Mouse (Mus musculus): ENCODE measurements around the gene Dapk1.

Dapk1 gene

GRCm38 (mm10) chr13:60618287-60618686 lies 16.5 kb downstream of the Dapk1 start:
- DNase-seq = no peak

DNA sequence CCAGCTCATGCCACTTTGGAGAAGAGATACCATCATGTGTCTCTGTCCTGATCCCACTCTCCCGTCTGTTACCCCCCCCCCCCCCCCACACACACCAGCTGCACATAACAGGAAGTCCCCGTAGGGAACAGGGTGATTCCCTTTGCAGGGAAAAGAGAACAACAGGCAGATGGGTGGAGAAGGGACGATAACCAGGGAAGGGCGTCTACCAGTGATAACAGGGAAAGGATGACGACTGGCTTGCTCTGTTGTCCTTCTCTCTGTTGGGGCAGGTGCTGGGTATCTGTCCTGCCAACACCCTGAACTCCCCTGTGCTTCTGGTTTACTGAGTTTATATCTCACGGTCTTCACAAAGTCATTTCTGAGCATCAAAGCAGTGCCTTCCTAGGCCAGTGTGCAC lies 18.0 kb downstream of the Dapk1 start:
- no peak for DNase-seq

GRCm38 (mm10) chr13:60621411-60621965 lies 19.7 kb downstream of the Dapk1 start:
- no peak for DNase-seq

DNA sequence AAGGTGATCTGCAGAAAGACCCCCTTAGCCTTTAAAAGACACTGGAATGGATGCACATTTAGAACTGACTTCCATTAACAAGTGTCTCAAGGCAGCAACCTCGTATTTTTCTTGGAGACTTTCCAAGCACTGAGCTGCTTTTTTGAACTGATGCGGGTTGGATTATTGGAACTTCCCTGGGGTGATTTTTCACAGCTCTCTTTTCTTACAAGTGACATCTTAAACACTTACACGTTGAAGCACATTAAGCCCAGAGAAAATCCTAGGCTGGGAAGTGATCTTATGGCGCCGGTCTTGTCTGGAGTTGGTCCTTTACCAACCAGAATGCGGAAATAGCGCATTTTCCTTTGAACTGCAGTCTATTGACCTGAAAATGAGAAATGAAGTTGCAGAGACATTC lies 23.8 kb downstream of the Dapk1 start:
- DNase-seq = no peak

- DNase-seq = no peak
These were observed 26.3 kb downstream of the Dapk1 start for GRCm38 (mm10) chr13:60627843-60628656.

DNA sequence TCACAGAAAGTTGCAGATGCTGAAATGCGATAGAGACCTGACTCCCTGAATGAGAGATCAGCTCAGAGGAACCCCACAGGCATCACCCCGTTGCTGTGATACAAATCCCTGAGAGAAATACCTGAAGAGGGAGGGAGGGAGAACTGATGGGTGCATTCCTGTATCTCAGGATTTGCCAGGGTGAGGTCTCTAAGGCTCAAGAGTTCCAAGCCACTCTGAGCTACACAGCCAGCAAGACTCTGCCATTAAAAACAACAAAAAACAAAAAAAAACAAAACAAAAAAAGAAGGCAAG lies 26.9 kb downstream of the Dapk1 start:
- no peak for DNase-seq

DNA sequence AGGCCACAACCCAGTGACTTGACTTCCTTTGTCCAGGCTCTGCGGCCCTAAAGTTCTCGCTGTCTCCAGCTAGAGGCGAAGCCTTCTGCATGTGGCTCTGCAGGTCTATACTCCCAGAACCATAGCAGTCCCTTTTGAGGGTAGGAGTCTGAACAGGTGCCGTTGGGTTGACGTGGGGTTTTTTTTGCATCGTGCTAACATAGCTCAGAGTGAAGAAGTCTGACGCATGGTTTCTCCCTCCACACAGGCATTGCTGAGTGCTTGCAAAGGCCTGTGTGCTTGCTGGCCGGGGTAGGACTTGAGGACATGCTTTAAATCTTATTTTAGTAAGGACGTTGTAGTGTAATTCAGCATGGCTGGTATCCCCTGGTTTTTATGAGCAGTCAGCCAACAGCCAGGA lies 27.7 kb downstream of the Dapk1 start:
- DNase-seq = no peak

DNA sequence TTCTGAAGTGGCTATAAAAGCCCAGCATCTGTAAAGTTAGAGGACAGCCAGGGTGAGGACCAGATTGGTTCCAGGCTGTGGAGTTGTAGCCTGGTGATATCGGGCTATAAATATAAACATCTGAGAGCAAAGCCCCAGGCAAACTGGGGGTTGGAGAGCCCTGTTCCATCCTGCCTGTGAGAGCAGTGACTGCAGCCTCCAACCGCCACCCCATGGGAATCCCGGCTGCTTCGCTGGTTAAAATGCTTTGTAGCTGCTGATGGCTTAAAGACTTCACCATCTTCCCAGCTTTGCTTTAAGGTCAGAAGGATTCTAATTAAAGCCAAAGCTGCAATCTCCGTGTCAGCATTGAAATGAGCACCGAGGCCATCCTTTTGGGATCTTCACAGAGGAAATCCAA lies 32.2 kb downstream of the Dapk1 start:
- no peak for DNase-seq

DNA sequence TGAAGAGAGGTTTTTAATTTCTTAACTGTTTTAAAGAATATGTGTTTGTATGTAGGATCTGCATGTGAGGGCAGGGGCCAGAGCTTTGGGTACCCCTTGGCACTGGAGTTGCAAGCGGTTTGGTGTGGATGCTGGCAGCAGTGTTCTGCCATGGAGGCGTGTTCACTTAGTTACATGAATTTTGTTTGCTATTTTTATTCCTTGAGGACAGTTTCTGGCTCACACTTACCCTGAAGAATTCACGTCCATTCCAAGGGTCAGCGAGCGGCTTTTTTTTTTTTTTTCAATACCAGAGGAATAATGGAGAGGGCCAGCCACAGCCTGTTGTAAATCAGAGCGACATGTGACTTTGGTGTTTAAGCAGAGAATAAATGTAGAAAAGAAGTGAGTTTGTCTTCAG lies 33.9 kb downstream of the Dapk1 start:
- peak in 1 of 2 experiments; percentile 36 for DNase-seq

- no peak for DNase-seq
These were observed 37.8 kb downstream of the Dapk1 start for GRCm38 (mm10) chr13:60639482-60640055.

DNA sequence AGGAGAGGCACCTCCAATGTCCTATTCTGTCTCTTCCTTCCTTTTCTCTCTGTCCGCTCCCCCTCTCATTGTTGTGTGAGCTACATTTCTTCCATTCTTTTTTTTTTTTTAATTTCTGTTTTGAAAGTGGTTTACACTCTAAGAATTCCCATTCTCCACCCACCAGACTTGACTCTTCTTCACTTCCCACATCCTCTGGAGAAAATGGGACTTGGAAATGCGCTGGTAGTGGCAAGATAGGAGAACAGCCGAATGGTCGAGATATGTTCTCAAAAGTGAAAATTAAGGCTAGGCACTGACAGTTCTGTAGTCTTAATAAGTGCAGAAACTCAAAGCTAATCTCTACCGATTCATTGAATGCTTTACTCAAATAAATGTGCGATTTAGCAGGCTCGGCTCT lies 38.7 kb downstream of the Dapk1 start:
- no peak for DNase-seq

GRCm38 (mm10) chr13:60644457-60644889 lies 42.7 kb downstream of the Dapk1 start:
- no peak for DNase-seq

DNA sequence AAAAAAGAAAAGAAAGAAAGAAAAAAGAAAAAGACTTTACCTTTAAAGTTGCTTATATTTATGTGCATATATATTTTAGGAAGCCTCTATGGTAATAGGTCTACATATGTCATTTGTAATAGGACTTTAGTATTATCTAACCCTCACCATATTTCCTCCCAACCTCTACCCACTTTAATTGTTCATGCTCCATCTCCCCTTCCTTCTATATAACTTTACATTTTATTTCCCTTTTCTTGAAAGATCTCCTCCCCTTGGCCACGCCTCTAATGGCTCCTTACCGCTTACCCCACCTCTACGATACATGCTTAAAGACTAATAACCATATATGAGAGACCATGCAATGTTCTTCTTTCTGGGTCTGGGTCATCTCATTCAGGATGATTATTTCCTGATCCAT lies 45.0 kb downstream of the Dapk1 start:
- DNase-seq = no peak

GRCm38 (mm10) chr13:60648350-60648749 lies 46.6 kb downstream of the Dapk1 start:
- no peak for DNase-seq

DNA sequence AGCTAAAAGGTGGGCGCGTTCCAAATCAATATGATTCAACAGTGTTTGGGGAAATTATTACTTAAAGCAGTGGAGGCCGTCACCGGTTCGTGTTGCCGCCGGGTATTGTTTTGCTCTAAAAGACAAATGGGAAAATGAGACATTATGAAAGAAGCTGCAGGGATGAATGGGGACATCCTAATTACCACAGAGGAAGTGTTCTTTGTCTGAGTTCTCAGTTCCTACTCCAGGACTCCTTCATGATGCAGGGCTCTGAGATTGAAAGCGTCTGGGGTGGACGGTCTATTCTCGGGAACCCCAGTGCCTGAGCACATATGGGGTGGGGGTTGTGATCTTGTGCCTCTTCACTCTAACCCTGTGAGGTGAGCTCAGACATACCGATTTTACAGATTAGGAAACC lies 48.3 kb downstream of the Dapk1 start:
- DNase-seq = no peak

GRCm38 (mm10) chr13:60654017-60654565 lies 52.3 kb downstream of the Dapk1 start:
- DNase-seq = no peak

GRCm38 (mm10) chr13:60655246-60655645 lies 53.5 kb downstream of the Dapk1 start:
- DNase-seq = no peak

DNA sequence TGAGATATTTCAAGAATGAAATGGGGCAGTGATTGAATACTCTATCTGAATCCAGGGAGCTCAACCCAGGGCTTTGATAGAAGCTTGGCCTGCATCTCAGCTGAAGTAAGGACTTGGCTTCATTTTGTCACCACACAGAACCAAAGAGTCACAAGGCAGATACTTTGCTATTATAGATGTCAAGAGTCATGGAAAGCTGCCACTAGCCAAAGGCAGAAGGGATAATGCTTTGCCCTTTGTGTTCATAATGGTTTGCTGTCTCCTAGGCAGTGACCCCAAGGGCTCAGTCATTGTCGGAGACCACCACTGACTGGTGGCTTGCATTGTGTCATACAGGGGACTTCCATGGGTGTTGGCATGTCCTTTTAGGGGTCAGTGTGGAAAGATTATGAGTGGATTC lies 57.9 kb downstream of the Dapk1 start:
- DNase-seq = no peak

GRCm38 (mm10) chr13:60660056-60660455 lies 58.3 kb downstream of the Dapk1 start:
- DNase-seq = no peak

DNA sequence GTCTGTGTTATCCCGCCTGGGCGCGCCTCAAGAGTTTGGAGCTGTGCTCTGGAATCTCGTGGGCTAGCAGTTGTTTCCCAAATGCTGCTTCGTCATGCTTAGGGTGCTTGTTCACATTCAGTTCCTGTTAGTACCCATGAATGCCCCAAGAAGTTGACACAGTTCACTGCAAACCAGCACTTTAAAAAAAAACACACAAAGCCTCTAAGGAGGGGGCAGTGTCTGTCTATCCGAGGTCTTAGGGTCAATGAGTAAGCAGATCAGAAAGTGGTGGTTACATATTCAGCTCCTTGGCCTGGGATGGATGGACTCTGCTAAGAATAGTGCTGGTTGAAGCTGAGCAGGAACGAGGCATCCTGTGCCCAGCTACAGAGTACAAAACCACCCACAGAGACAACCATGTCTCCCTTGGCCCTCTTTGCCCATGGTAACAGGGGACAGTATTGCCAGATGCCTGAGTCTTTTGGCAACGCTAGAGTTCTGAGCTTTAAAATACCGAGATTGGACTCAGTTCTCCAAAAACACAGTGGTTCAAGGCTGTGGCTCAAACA lies 59.0 kb downstream of the Dapk1 start:
- peak in 1 of 2 experiments; percentile 47 for DNase-seq

DNA sequence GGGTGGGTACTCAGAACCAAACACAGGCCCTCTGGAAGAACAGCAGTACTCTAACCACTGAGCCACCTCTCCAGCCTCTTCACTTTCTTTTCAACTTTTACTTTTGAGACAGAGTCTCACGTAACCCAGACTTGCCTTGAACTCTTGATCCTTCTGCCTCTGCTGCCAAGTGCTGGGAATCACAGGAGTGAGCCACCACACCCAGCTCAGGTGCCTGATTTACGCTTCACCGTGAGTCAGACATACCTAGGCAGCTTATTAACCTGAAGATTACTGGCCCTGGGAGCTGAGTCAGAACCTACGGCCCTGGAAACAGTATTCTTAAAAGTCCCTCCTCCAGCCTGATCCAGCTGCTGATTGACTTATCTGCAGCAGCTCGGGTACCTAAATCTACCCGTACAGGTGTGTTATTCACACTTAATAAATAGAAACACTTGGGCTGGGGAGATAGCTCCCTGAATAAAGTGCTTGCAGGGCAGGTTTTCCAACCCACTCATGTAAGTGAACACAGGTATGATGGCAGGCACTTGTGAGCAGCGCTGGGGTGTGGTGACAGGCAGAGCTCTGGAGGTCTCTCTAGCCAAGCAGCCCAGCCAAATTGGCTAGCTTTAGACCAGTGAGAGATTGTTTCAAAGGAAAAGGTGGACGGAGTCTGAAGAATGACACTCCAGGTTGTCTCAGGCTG lies 60.9 kb downstream of the Dapk1 start:
- DNase-seq = peak in 1 of 2 experiments; percentile 52

DNA sequence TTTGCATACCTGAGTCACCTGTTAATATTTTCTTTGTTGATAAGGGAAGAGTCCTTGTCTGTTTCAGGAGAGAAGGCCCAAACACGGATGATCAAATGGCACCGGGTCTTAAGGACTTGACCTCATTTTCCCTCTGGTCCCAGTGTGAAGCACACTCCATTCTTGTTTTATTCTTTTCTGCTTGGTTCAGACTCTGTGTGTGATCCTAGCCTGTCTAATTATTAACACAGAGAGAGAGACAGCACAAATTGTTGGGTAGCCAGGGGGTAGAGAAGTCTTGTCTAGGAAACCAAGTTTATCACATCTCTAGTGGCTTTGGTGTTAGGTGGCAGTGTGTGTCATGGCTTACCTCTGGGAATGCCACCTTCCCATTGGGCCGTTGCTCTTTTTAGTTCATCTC lies 62.3 kb downstream of the Dapk1 start:
- DNase-seq = peak in 1 of 2 experiments; percentile 65

- DNase-seq = no peak
These were observed 63.1 kb downstream of the Dapk1 start for GRCm38 (mm10) chr13:60664816-60665215.
